Mouse (Mus musculus) embryo, embryonic 11.5 days (tissue): ENCODE data around the gene B9d1.

Experiments used
- DNase-seq: peaks from one replicate; pipeline ENCODE4 v3.0.0-alpha.2; 2012; ENCODE audit warnings: low read depth, low spot score

The B9d1 gene

DNA sequence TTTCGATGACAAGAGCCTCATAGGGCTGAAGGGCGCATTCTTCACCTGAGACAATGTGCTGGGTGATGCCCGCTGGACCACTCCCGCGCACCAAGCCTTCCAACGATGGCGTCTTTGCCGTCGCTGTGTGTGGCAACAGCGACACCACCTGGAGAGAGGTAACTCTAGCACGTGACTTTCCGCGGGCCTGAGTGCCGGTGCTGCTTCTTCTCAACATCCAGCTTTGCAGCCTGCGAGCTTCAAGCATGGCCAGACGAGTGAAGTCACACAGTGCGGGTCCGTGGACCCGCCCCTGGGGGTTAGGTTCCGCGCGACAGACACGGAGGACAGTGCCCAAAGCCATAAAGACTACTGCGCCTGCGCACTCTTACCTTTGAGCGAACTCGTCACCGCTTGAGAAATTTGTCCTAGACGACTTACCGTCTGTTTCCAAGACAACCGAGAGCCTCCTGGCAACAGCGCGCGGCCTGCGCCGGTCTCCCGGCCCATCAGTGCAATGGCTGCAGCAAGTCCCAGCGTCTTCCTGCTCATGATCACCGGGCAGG is at the start of gene B9d1:
Gene B9d1, plus strand, starts transcription at position 432 of the 545 bp plus-strand sequence.
- peak; percentile 97 for DNase-seq

GRCm38 (mm10) chr11:61464071-61464470 is 40.9 kb upstream of the B9d1 start:
- no peak for DNase-seq

DNA sequence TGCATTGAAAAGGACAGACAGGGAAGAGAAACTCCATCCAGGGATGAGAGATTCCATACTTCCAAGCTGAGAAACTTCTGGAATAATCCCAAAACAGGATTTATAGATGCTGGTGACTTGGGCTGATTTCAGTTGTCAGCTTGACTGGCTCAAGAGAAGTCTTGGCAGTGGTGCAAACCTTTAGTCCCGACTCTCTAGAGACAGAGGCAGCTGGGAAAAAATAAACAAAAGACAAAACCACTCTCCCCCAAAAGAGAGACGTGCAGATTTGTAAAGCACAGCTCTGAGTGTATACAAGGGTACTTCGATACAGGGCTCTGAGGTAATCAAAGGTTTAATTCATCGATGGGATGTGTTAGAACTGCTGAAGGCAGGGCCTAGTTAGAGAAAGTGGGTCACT is 39.5 kb upstream of the B9d1 start:
- DNase-seq: no peak

DNA sequence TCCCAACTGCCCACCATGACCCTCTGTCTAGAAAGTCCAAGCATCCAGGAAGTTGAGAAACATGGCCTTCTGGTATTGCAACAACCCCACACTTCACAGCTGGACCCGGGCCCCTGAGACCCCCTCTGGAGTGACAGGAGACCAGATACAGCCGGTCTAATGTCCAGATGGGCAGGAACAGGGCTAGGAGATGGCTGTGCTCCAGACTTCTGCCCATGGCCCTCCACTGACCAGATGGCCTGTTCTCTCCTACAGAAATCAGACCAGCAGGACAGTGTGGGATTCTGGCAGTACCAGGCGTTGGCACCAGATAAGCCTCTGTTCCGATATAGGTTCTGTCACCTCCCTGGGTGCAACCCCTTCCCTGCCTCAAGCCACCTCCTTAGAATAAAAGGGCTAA is 36.4 kb upstream of the B9d1 start:
- no peak for DNase-seq

- DNase-seq: no peak
Measured at GRCm38 (mm10) chr11:61469317-61469917, 35.5 kb upstream of the B9d1 start.

DNA sequence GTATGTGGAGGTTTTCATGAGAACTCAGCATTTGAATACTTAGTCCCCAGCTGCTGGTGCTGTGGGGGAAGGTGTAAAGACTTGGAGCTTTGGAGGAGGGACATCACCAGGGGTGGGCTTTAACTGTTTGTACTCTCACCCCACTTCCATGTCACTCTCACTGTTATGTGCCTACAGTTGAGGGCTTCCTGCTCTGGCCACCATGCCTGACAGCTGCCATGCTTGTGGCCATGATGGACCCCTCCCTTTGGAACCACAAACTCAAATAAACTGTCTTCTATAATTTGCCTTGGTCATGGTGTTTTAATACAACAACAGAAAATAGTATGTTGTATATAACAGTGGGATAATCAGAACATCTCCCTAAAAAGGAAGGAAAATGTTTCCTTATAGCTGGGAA is 34.1 kb upstream of the B9d1 start:
- DNase-seq: no peak

- DNase-seq: no peak
Measured at GRCm38 (mm10) chr11:61473630-61474029, 31.3 kb upstream of the B9d1 start.

GRCm38 (mm10) chr11:61476786-61477382 is 28.1 kb upstream of the B9d1 start:
- DNase-seq: no peak

- DNase-seq: no peak
Measured at GRCm38 (mm10) chr11:61477566-61478508, 27.1 kb upstream of the B9d1 start.

DNA sequence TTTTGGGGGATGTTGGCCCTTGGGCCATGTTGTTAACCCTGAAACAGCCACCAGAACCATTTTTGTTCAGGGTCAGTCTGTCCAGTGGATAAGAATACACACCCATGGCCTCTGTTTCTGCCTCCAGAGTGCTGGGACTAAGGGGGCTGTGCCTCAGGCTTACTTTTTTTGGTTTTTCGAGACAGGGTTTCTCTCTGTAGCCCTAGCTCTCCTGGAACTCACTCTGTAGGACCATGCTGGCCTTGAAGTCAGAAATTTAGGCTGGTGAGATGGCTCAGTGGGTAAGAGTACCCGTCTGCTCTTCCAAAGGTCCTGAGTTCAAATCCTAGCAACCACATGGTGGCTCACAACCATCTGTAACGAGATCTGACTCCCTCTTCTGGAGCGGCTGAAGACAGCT is 26.2 kb upstream of the B9d1 start:
- DNase-seq: no peak

GRCm38 (mm10) chr11:61481239-61482090 is 23.5 kb upstream of the B9d1 start:
- no peak for DNase-seq

- no peak for DNase-seq
Measured at GRCm38 (mm10) chr11:61483226-61483845, 21.6 kb upstream of the B9d1 start.

- no peak for DNase-seq
Measured at GRCm38 (mm10) chr11:61484256-61484612, 20.7 kb upstream of the B9d1 start.

DNA sequence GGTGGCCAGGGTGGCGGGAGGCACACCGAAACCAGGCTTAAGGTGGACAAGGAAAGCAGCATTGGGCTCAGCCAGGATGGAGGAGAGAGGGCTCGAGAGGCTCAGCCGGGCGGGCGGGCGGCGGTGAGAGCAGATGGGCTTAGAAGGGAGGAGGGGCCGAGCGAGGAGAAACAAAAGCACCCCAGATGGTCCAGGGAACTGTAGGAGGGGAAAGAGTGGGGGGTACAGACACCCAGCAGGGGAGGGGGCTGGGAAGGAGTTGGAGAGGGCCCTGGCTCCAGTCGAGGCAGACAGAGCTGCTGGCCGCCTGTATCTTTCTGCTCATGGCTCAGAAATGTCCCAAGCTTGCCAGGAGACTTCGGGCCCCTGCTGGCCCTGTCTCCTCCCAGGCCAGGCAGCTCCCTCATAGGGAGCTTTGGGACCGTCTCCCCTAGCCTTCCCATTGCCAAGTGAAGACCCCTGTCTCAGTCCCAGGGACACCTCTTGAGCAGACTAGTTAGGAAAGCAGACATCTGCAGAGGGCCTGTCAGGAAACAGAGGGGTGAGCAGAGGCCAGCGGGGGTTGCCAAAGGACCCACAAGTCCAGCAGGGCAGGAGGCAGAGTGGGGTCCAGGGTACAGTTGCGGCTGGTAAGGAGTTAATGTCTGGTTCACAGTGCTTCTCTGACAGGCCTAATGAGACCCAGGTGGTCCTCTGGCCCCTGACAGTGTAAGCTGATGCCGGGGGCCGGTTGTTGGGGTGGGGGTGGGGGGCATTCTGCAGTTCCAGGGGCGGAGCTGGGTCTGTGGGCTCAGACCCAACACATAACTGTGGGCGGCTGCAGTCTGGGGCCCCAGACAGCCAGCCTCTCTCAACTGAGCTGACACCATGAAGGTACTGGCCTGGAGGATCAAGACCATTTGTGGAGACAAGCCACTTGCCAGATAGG is 20.1 kb upstream of the B9d1 start, which contains the start of gene Mfap4:
Gene Mfap4, plus strand, starts transcription at position 819 of the 928 bp plus-strand sequence.
- DNase-seq: peak; percentile 74

DNA sequence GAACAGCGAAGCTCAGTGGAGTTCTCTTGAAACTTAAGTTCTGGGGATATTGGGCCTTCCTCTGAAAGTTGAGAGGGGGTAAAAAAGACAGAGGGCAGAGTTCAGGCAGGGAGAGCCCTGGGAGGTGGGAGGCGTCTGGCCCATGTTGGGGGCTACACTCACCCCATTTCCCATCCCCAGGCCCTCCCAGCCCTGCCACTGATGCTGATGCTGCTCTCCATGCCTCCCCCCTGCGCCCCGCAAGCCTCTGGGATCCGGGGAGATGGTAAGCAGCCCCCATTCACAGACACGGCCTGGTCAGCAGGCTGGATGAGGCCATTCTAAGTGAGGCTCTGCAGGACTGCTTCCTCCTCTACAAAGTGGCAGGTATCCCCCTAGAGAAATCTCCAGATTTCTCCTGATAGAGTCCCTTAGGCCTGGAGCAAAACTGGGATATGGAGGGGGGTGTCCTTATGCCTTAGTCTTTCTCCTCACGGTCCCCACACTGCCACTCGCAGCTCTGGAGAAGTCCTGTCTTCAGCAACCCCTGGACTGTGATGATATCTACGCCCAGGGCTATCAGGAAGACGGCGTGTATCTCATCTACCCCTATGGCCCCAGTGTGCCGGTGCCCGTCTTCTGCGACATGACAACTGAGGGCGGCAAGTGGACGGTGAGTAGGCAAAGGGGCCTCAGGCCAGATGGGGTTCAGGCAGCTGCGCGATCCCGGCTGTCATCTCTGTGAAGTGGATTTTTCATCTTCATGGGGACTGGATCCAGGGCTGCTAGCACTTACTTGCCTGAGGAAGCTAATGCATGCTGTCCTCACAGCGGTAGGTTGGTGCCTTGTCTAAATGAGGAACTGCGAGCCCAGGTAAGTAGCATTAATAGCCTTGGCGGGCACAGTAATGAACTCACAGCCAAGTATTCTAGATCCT is 19.1 kb upstream of the B9d1 start:
- DNase-seq: no peak

- no peak for DNase-seq
Measured at GRCm38 (mm10) chr11:61486458-61487219, 18.3 kb upstream of the B9d1 start.

DNA sequence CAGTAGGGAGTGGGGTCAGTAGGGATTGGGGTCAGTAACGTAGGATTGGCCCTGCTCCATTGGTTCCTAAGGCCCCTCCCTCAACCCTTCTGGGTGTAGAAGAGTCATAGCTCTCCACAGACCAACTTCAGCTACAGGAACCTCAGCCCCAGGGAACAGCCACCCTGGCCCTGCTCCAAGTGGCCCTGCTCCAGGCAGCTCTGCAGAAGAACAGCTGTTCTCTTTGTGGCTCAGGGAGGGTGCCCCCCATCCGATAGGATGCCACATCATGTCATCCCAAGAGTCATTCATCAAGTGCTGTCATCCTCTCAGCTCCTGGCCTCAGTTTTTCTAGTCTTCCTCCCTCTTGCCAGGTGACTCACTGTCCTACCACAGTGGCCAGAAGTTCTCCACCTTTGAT is 17.5 kb upstream of the B9d1 start:
- DNase-seq: no peak

GRCm38 (mm10) chr11:61487936-61488335 is 17.0 kb upstream of the B9d1 start:
- DNase-seq: no peak
